Mouse (Mus musculus) limb, embryonic 14.5 days (tissue): ENCODE data around the gene Celf2. TPM values are rescaled to one million over a fixed set of nuclear protein-coding genes. Genes with fewer than 3 reads are reported as not detected.

Experiments
- ATAC-seq: fragments of 200-750 bp; cut with Nextera tagmentation; 2 replicates; pipeline ENCODE4 v1.8.0; 2017; ENCODE audit warnings: low read depth, moderate number of reproducible peaks, moderate TSS enrichment; ENCODE audit not compliant: low FRiP score
- DNase-seq: peaks from one replicate; pipeline ENCODE4 v3.0.0-alpha.2; 2015; ENCODE audit warnings: low spot score
- H3K27ac ChIP-seq: fragments of 300-500 bp; sonication (generic); replicated peaks from 2 replicates; pipeline ENCODE4 v1.5.1; 2014; ENCODE audit warnings: low read depth, mild to moderate bottlenecking, low read length, moderate library complexity, mixed read lengths
- H3K27me3 ChIP-seq: fragments of 300-500 bp; sonication (generic); 2 replicates; pipeline ENCODE4 v1.6.1; 2014; ENCODE audit warnings: low read length, mixed read lengths; ENCODE audit not compliant: control insufficient read depth, insufficient read depth
- H3K36me3 ChIP-seq: fragments of 300-500 bp; sonication (generic); 2 replicates; pipeline ENCODE4 v1.6.1; 2014; ENCODE audit warnings: mild to moderate bottlenecking, low read length, moderate library complexity, mixed read lengths; ENCODE audit not compliant: control insufficient read depth, insufficient read depth
- H3K4me1 ChIP-seq: fragments of 300-500 bp; sonication (generic); 2 replicates; pipeline ENCODE4 v1.6.1; 2014; ENCODE audit warnings: antibody characterized with exemption, low read length, mixed read lengths; ENCODE audit not compliant: control insufficient read depth, insufficient read depth
- H3K4me2 ChIP-seq: fragments of 300-500 bp; sonication (generic); replicated peaks from 2 replicates; pipeline ENCODE4 v1.6.1; 2014; ENCODE audit warnings: low read depth, mild to moderate bottlenecking, low read length, moderate library complexity; ENCODE audit not compliant: severe bottlenecking
- H3K4me3 ChIP-seq: fragments of 300-500 bp; sonication (generic); replicated peaks from 2 replicates; pipeline ENCODE4 v1.5.1; 2014; ENCODE audit warnings: low read length
- H3K9ac ChIP-seq: fragments of 300-500 bp; sonication (generic); 2 replicates; pipeline ENCODE4 v1.6.1; 2014; ENCODE audit warnings: mild to moderate bottlenecking, low read depth, low read length, moderate library complexity; ENCODE audit not compliant: severe bottlenecking
- H3K9me3 ChIP-seq: fragments of 300-500 bp; sonication (generic); 2 replicates; pipeline ENCODE4 v1.6.1; 2016; ENCODE audit warnings: low read length; ENCODE audit not compliant: control insufficient read depth
- POLR2A ChIP-seq: fragments of 200-500 bp; IDR thresholded peaks from 2 replicates; pipeline ENCODE4 v1.8.0; 2012; ENCODE audit warnings: inconsistent platforms, mild to moderate bottlenecking, moderate library complexity, borderline replicate concordance; ENCODE audit not compliant: insufficient read depth, insufficient read length; ENCODE audit errors: extremely low read depth
- WGBS: fragments of 180-500 bp; shearing (Covaris S2); extraction: QIAGEN DNeasy Blood & Tissue Kit; methylation state at CpG from one replicate; pipeline ENCODE4 v1.1.7; 2014; 5-methylcytosine and 5-hydroxymethylcytosine counted together
- polyA plus RNA-seq, 2 experiments: library from polyadenylated mRNA; depleted of rRNA in 1 of 2; stranded (reverse) in 1 of 2; unstranded in 1 of 2; fragments of >200 nt; fragmentation: Nextera tagmentation in 1 of 2; extraction: Ambion mirVana in 1 of 2; gene quantifications; 2 replicates each; pipeline versions ENCODE4 v1.2.1 to v1.2.3; 2012 to 2014

Gene Celf2
- polyA plus RNA-seq, 2 experiments, result 55.3 to 75.1 TPM

DNA sequence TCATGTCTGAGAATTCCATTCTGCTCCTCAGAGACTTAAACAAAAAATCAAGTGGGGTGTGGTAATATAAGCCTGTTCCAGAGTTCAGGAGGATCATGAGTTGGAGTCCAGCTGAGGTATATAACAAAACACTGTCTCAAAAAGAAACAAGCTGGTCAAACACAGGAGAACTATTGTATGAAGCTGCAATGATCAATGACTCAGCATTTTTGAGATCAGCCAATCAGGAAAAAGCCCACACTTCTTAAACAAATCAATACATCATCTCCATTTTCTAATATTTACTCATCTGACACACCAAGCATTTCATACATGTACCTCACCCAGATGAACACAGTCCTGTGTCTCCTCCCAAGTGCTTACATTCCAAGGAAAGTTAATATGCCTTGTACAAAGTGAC, 544.1 kb downstream of the Celf2 start:
- Histone ChIP-seq H3K9me3 (no peaks in the 10 kb centered on the region), H3K4me2 (no peak overlapping the region), H3K4me3 (no peak overlapping the region), H3K9ac (no peak overlapping the region), H3K36me3 (no peaks in the 10 kb centered on the region), H3K27me3 (no peaks in the 10 kb centered on the region), H3K4me1 (no peaks in the 10 kb centered on the region), H3K27ac (no peak overlapping the region)
- TF ChIP-seq POLR2A, result no peak
- DNase-seq (no peak), ATAC-seq (no peak)

DNA sequence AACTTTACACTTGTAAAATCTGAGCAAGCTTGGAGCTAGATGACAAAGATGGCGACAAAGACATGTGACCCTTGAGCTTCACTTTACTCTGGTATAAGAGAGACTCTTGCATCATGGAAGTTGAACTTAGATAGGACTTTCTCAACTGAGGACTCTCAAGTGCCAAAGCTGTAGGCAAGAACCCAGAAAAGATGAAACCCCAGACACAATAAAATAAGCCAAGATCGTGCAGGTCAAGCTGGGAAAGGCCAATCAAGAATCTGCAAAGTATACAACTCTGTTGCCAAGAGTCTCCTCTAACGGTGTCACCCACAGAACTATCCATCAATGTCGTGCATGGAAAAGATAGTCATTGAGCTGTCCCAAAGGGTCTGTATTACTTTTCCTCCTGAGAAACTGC, 558.7 kb downstream of the Celf2 start:
- Histone ChIP-seq H3K27me3 (no peaks in the 10 kb centered on the region), H3K4me3 (no peak overlapping the region), H3K36me3 (no peaks in the 10 kb centered on the region), H3K27ac (no peak overlapping the region), H3K9ac (no peak overlapping the region), H3K4me1 (no peaks in the 10 kb centered on the region), H3K4me2 (no peak overlapping the region), H3K9me3 (no peaks in the 10 kb centered on the region)
- no peak for TF ChIP-seq POLR2A
- 82% methylated on average over 4 of the region's 4 CpGs for WGBS
- no peak for ATAC-seq
- DNase-seq, result no peak

DNA sequence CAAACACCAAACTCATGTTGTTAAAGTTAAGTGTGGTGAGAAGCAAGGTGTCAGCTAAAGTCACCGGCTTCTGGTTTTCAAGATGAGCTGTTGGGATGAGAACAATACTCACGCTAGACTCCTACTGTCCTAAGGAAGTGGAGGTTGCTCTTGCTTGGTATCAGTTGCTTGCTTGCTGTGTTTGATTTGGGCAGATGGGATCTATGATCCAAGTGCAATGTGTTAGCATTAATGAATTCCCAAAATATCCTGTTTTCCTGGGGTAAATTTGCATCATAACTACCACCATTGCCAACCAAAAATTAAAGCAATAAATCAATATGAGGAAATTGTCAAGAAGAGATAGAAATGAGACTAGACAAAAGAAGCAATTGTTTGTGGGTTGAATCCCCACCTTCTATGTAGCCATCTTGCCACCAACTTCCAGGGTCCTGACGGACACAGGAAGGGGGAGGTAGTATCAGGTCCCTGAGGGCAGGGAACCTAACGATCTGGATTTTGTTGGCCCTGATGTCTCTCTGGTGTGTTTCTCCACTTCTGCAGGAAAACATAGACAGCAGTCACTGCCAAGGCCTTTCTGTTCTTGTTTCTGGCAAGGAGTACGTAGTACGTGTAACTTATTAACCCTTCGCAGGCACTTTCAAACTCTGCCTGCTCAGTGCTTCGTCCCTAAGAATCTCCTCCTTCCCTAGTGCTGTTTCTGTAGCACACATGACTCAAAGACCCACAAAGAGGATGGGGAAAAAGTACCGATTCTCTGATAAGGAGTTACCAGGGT, 563.5 kb downstream of the Celf2 start:
- no peaks in the 10 kb centered on the region for H3K27me3 ChIP-seq
- 64% methylated on average over 9 of the region's 9 CpGs for WGBS
- H3K9me3 ChIP-seq, result no peaks in the 10 kb centered on the region
- no peaks in the 10 kb centered on the region for H3K36me3 ChIP-seq
- no peak overlapping the region for H3K4me2 ChIP-seq
- no peak for TF ChIP-seq POLR2A
- H3K4me3 ChIP-seq, result no peak overlapping the region
- no peak overlapping the region for H3K9ac ChIP-seq
- no peak overlapping the region for H3K27ac ChIP-seq
- no peaks in the 10 kb centered on the region for H3K4me1 ChIP-seq
- DNase-seq, result no peak
- no peak for ATAC-seq

DNA sequence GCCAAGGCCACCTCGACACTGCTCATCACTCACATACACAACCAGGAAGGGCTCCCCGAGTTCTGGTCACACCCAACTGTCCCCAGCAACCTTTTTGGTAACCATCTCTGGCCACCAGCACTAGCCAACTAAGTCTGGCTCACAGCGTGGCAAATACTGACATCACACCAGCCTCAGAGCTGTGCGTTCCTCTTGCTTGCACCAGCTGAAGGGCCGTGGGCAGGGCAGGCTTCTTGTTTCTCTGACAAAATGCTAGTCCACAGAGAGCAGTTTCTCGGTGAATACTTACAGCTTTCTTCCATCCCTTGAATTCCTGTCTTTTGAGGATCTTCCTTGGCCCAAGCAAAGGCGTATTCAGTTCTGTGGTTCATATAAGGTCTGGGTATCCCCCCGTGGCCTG, 565.7 kb downstream of the Celf2 start:
- Histone ChIP-seq H3K36me3 (no peaks in the 10 kb centered on the region), H3K4me1 (no peaks in the 10 kb centered on the region), H3K4me3 (no peak overlapping the region), H3K27me3 (no peaks in the 10 kb centered on the region), H3K27ac (no peak overlapping the region), H3K9me3 (no peaks in the 10 kb centered on the region), H3K9ac (no peak overlapping the region), H3K4me2 (no peak overlapping the region)
- DNase-seq (no peak), ATAC-seq (no peak)
- no peak for TF ChIP-seq POLR2A
- WGBS, result 74% methylated on average over 8 of the region's 8 CpGs

DNA sequence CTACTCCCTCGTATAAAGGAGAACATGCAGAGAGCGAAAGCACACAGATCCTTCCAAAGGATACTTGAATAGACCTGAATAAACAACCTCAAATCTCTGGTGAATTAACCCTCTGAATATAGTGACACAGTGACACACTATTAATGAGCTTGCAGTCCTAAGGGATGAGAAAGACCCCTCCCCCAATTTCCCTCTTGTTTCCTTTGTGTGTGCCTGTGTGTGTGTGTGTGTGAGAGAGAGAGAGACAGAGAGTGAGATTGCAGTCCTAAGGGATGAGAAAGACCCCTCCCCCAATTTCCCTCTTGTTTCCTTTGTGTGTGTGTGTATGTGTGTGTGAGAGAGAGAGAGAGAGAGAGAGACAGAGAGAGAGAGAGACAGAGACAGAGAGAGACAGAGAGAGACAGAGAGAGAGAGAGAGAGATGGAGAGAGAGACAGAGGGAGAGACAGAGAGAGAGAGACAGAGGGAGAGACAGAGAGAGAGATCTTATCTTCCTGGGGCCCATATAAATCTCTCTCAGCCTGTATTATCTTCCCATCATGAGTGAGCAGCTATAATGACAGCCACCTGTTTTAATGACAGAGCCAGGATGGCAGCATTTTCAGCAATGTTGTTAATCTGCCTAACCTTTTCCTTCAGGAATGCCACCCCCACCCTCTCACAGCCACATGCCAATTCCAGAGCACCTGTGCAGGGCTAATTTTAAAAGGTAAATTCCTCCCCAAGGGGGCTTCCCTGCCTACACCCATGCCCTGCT, 566.5 kb downstream of the Celf2 start:
- H3K9ac ChIP-seq, result no peak overlapping the region
- WGBS, result 62% methylated on average over 2 of the region's 2 CpGs
- H3K9me3 ChIP-seq, result no peaks in the 10 kb centered on the region
- no peaks in the 10 kb centered on the region for H3K4me1 ChIP-seq
- H3K27ac ChIP-seq, result no peak overlapping the region
- no peaks in the 10 kb centered on the region for H3K27me3 ChIP-seq
- ATAC-seq, result 0 out of 2 replicates have a peak, but pooled peaks have one; percentile 26
- TF ChIP-seq POLR2A, result no peak
- no peak overlapping the region for H3K4me3 ChIP-seq
- no peak overlapping the region for H3K4me2 ChIP-seq
- no peak for DNase-seq
- no peaks in the 10 kb centered on the region for H3K36me3 ChIP-seq
